Mouse (Mus musculus) CH12.LX (cell line): ENCODE data around the gene Sf3b3. TPM values are rescaled to one million over a fixed set of nuclear protein-coding genes. Genes with fewer than 3 reads are reported as not detected.

Experiments used
- DNase-seq: peaks from one replicate; pipeline ENCODE4 v3.0.0-alpha.2; 2013; ENCODE audit errors: extremely low read depth
- H3K27ac ChIP-seq: 2 replicates; pipeline ENCODE4 v1.5.1; 2012; ENCODE audit warnings: low read depth, mild to moderate bottlenecking, control low read depth, moderate library complexity; ENCODE audit not compliant: insufficient read depth
- H3K27me3 ChIP-seq: replicated peaks from 2 replicates; pipeline ENCODE3; 2012; ENCODE audit warnings: inconsistent platforms
- H3K36me3 ChIP-seq, 2 experiments: replicated peaks in 1 of 2; 2 replicates each; pipeline versions ENCODE3 to v1.6.1; 2012; ENCODE audit warnings: inconsistent platforms in 1 of 2, low read length in 1 of 2, mild to moderate bottlenecking in 1 of 2, mixed read lengths in 1 of 2, moderate library complexity in 1 of 2; ENCODE audit not compliant: control insufficient read depth in 1 of 2, insufficient read depth in 1 of 2
- H3K4me1 ChIP-seq, 2 experiments: 2 replicates each; pipeline ENCODE4 v1.6.1; 2012; ENCODE audit warnings: inconsistent platforms in 1 of 2, moderate library complexity in 1 of 2; ENCODE audit not compliant: insufficient read depth in 2 of 2, control insufficient read depth in 1 of 2
- H3K4me2 ChIP-seq: 2 replicates; pipeline ENCODE4 v1.6.1; 2012; ENCODE audit warnings: low read depth, mild to moderate bottlenecking, control low read depth; ENCODE audit not compliant: poor library complexity, insufficient read depth, severe bottlenecking
- H3K4me3 ChIP-seq, 3 experiments: fragments of 150-350 bp in 1 of 3; sonication (generic) in 1 of 3; replicated peaks in 1 of 3; 2 replicates each; pipeline versions ENCODE3 to v1.5.1; 2011 to 2012; ENCODE audit warnings: low read depth in 2 of 3, low read length in 2 of 3, mild to moderate bottlenecking in 2 of 3, moderate library complexity in 2 of 3, control low read depth in 1 of 3, improper control_type of control experiment in 1 of 3, inconsistent platforms in 1 of 3, mixed read lengths in 1 of 3; ENCODE audit not compliant: poor library complexity in 1 of 3
- H3K79me2 ChIP-seq: replicated peaks from 2 replicates; pipeline ENCODE4 v1.6.1; 2012; ENCODE audit warnings: mild to moderate bottlenecking, moderate library complexity; ENCODE audit not compliant: control insufficient read depth, poor library complexity, insufficient read depth, severe bottlenecking; ENCODE audit errors: extremely low read depth
- H3K9ac ChIP-seq: 2 replicates; pipeline ENCODE4 v1.6.1; 2012; ENCODE audit warnings: low read depth, mild to moderate bottlenecking, control low read depth, moderate library complexity; ENCODE audit not compliant: insufficient read depth
- H3K9me3 ChIP-seq: replicated peaks from 2 replicates; pipeline ENCODE3; 2012; ENCODE audit warnings: low read length, inconsistent platforms, mixed read lengths
- BHLHE40 ChIP-seq: IDR thresholded peaks from 2 replicates; pipeline ENCODE4 v1.6.1; 2011; ENCODE audit warnings: mild to moderate bottlenecking, low read depth, low read length, improper control_type of control experiment
- CHD1 ChIP-seq: IDR thresholded peaks from 2 replicates; pipeline ENCODE4 v1.6.1; 2012; ENCODE audit warnings: low read depth, low read length, improper control_type of control experiment, inconsistent platforms
- CHD2 ChIP-seq: IDR thresholded peaks from 2 replicates; pipeline ENCODE4 v1.6.1; 2011; ENCODE audit warnings: low read length, improper control_type of control experiment
- CTCF ChIP-seq, 2 experiments: IDR thresholded peaks in 1 of 2; conservative IDR thresholded peaks in 1 of 2; 2 replicates each; pipeline ENCODE4 v1.5.1; 2011 to 2012; ENCODE audit warnings: low read depth in 2 of 2, low read length in 2 of 2, improper control_type of control experiment in 1 of 2, inconsistent platforms in 1 of 2, mild to moderate bottlenecking in 1 of 2, moderate library complexity in 1 of 2
- E2F4 ChIP-seq: IDR thresholded peaks from 2 replicates; pipeline ENCODE4 v1.6.1; 2011; ENCODE audit warnings: low read depth, low read length, improper control_type of control experiment; ENCODE audit not compliant: insufficient replicate concordance
- ETS1 ChIP-seq: conservative IDR thresholded peaks from 2 replicates; pipeline ENCODE4 v1.6.1; 2012; ENCODE audit warnings: low read depth, mild to moderate bottlenecking, inconsistent platforms, low read length, improper control_type of control experiment, moderate library complexity
- GABPA ChIP-seq: IDR thresholded peaks from 2 replicates; pipeline ENCODE4 v1.6.1; 2012; ENCODE audit warnings: low read depth, low read length, improper control_type of control experiment, inconsistent platforms; ENCODE audit not compliant: insufficient replicate concordance
- HCFC1 ChIP-seq: IDR thresholded peaks from 2 replicates; pipeline ENCODE4 v1.6.1; 2012; ENCODE audit warnings: low read depth, mild to moderate bottlenecking, inconsistent platforms, low read length, improper control_type of control experiment
- JUN ChIP-seq: IDR thresholded peaks from 2 replicates; pipeline ENCODE4 v1.6.1; 2011; ENCODE audit warnings: low read depth, mild to moderate bottlenecking, low read length, improper control_type of control experiment, moderate library complexity; ENCODE audit not compliant: insufficient read depth
- KAT2A ChIP-seq: IDR thresholded peaks from 2 replicates; pipeline ENCODE4 v1.6.1; 2012; ENCODE audit warnings: low read length, improper control_type of control experiment, inconsistent platforms; ENCODE audit not compliant: insufficient replicate concordance
- MAX ChIP-seq: IDR thresholded peaks from 2 replicates; pipeline ENCODE4 v1.6.1; 2011; ENCODE audit warnings: low read length, improper control_type of control experiment
- MAZ ChIP-seq: IDR thresholded peaks from 2 replicates; pipeline ENCODE4 v1.6.1; 2012; ENCODE audit warnings: low read depth, mild to moderate bottlenecking, inconsistent platforms, low read length, improper control_type of control experiment, moderate library complexity
- MYC ChIP-seq: IDR thresholded peaks from 2 replicates; pipeline ENCODE4 v1.6.1; 2011; ENCODE audit warnings: low read depth, mild to moderate bottlenecking, improper control_type of control experiment, low read length
- NELFE ChIP-seq: IDR thresholded peaks from 2 replicates; pipeline ENCODE4 v1.6.1; 2011; ENCODE audit warnings: low read depth, low read length, improper control_type of control experiment
- NRF1 ChIP-seq: IDR thresholded peaks from 2 replicates; pipeline ENCODE4 v1.6.1; 2014; ENCODE audit warnings: low read depth, mild to moderate bottlenecking, inconsistent platforms, low read length, improper control_type of control experiment, moderate library complexity
- POLR2A ChIP-seq: IDR thresholded peaks from 2 replicates; pipeline ENCODE4 v1.6.1; 2011; ENCODE audit warnings: low read depth, mild to moderate bottlenecking, improper control_type of control experiment, low read length
- POLR2AphosphoS2 ChIP-seq: IDR thresholded peaks from 2 replicates; pipeline ENCODE4 v1.6.1; 2011; ENCODE audit warnings: low read depth, low read length, improper control_type of control experiment
- RAD21 ChIP-seq: IDR thresholded peaks from 2 replicates; pipeline ENCODE4 v1.6.1; 2011; ENCODE audit warnings: low read depth, mild to moderate bottlenecking, low read length, improper control_type of control experiment, moderate library complexity
- RCOR1 ChIP-seq: conservative IDR thresholded peaks from 2 replicates; pipeline ENCODE4 v1.6.1; 2012; ENCODE audit warnings: low read depth, mild to moderate bottlenecking, inconsistent platforms, low read length, improper control_type of control experiment
- SIN3A ChIP-seq: IDR thresholded peaks from 2 replicates; pipeline ENCODE4 v1.6.1; 2012; ENCODE audit warnings: low read length, improper control_type of control experiment, inconsistent platforms
- SMC3 ChIP-seq: IDR thresholded peaks from 2 replicates; pipeline ENCODE4 v1.6.1; 2011; ENCODE audit warnings: low read depth, low read length, improper control_type of control experiment
- USF1 ChIP-seq: IDR thresholded peaks from 2 replicates; pipeline ENCODE4 v1.6.1; 2014; ENCODE audit warnings: low read depth, mild to moderate bottlenecking, inconsistent platforms, low read length, improper control_type of control experiment
- USF2 ChIP-seq: conservative IDR thresholded peaks from 2 replicates; pipeline ENCODE4 v1.6.1; 2011; ENCODE audit warnings: low read depth, low read length, improper control_type of control experiment
- ZC3H11A ChIP-seq: IDR thresholded peaks from 2 replicates; pipeline ENCODE4 v1.6.1; 2012; ENCODE audit warnings: low read depth, mild to moderate bottlenecking, inconsistent platforms, low read length, improper control_type of control experiment
- ZKSCAN1 ChIP-seq: IDR thresholded peaks from 2 replicates; pipeline ENCODE4 v1.6.1; 2012; ENCODE audit warnings: low read depth, inconsistent platforms, low read length, improper control_type of control experiment, borderline replicate concordance
- ZMIZ1 ChIP-seq: IDR thresholded peaks from 2 replicates; pipeline ENCODE4 v1.6.1; 2012; ENCODE audit warnings: low read depth, mild to moderate bottlenecking, inconsistent platforms, low read length, improper control_type of control experiment
- ZNF384 ChIP-seq: IDR thresholded peaks from 2 replicates; pipeline ENCODE4 v1.6.1; 2012; ENCODE audit warnings: low read depth, low read length, improper control_type of control experiment, inconsistent platforms
- dilution Hi-C: fragments of 300-500 bp; cut with MboI; formaldehyde crosslinking; loops from 2 replicates; pipeline ENCODE4 v1.14.3; 2020; ENCODE audit warnings: low sequenced_read_pairs; ENCODE audit not compliant: extremely low pct_unique_long_range_greater_than_20kb, extremely low pct_ligation_motif_present
- in situ Hi-C: fragments of 300-500 bp; cut with MboI; formaldehyde crosslinking; loops from 3 replicates; pipeline ENCODE4 v1.14.3; 2019; ENCODE audit warnings: low sequenced_read_pairs, low pct_ligation_motif_present, low pct_unique_long_range_greater_than_20kb, mixed read lengths
- polyA plus RNA-seq: library from polyadenylated mRNA; unstranded; fragments of >175 nt; gene quantifications from 2 replicates; pipeline ENCODE4 v1.2.1, GENCODE M21; 2012; ENCODE audit warnings: low read depth; ENCODE audit not compliant: insufficient read length
- total RNA-seq, 2 experiments: library from RNA; depleted of rRNA; stranded (reverse); fragments of 300-350 nt in 1 of 2; fragments of >200 nt in 1 of 2; gene quantifications; 2 replicates each; pipeline ENCODE4 v1.2.3; 2012 to 2014

Gene Sf3b3
- total and polyA plus RNA-seq, 3 experiments, result 136 to 213 (median 137) TPM

DNA sequence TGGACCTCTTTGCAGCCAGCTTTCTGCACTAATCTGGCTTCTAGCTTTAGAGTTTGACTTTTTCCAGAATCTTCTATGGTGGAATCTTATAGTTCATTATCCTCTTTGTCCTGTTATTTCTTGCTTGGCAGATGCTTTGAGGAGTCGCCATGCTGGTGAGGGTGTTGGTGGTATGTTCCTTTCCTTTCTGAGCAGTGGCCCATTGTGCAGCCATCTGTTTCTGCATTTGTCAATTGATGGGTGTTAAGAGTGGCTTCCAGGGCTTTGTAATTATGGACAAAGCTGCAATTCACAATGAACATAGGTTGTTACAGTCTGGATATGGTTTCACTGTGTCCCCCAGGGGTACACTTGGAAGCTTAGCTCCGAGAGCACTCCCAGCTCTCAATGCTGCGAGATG is 81.9 kb downstream of the Sf3b3 start:
- dilution Hi-C loops (no loop called here), in situ Hi-C loops (loop anchor here (10.0 kb wide), 1 partner anchor 50 kb away; no protein-coding TSS in a partner anchor)
- Histone ChIP-seq H3K4me2 (no peak overlapping the region), H3K9me3 (no peaks in the 10 kb centered on the region), H3K4me3 (no peak overlapping the region), H3K79me2 (no peaks in the 10 kb centered on the region), H3K9ac (no peak overlapping the region), H3K36me3 (no peaks in the 10 kb centered on the region), H3K27ac (no peak overlapping the region), H3K27me3 (no peaks in the 10 kb centered on the region)
- no peak for DNase-seq
- no peak for TF ChIP-seq MAZ
- no peak for TF ChIP-seq ETS1
- TF ChIP-seq MYC, result no peak
- TF ChIP-seq POLR2AphosphoS2, result no peak
- no peak for TF ChIP-seq KAT2A
- no peak for TF ChIP-seq ZC3H11A
- TF ChIP-seq CHD1, result no peak
- TF ChIP-seq SIN3A, result no peak
- TF ChIP-seq GABPA, result no peak
- TF ChIP-seq ZKSCAN1, result no peak
- TF ChIP-seq JUN, result no peak
- no peak for TF ChIP-seq HCFC1
- TF ChIP-seq POLR2A, result no peak
- TF ChIP-seq MAX, result no peak
- no peak for TF ChIP-seq ZMIZ1
- TF ChIP-seq ZNF384, result no peak
- no peak for TF ChIP-seq NRF1
- no peak for TF ChIP-seq RCOR1
- TF ChIP-seq, all 38 proteins: peak for 0
- H3K4me1 ChIP-seq, result no peaks in the 10 kb centered on the region

- H3K36me3 ChIP-seq, result no peaks in the 10 kb centered on the region
- no peaks in the 10 kb centered on the region for H3K9me3 ChIP-seq
- H3K27ac ChIP-seq, result no peak overlapping the region
- no peaks in the 10 kb centered on the region for H3K27me3 ChIP-seq
- in situ Hi-C loops, result loop anchor here (10.0 kb wide), 1 partner anchor 53 kb away; no protein-coding TSS in a partner anchor
- no peak overlapping the region for H3K4me3 ChIP-seq
- no peaks in the 10 kb centered on the region for H3K79me2 ChIP-seq
- no peak overlapping the region for H3K4me2 ChIP-seq
- DNase-seq, result no peak
- H3K9ac ChIP-seq, result no peak overlapping the region
- no peaks in the 10 kb centered on the region for H3K4me1 ChIP-seq
- dilution Hi-C loops, result no loop called here
- TF ChIP-seq BHLHE40 (no peak), E2F4 (no peak), RAD21 (peak; percentile 62), ZMIZ1 (no peak), SIN3A (no peak), SMC3 (peak; percentile 47), MAX (no peak), ETS1 (no peak), NELFE (no peak), USF2 (no peak), HCFC1 (no peak), CHD2 (no peak), CTCF (conservative IDR thresholded peaks at IDR 0.05 in 1 of 2, IDR thresholded peaks at IDR 0.05 in 1 of 2; ENCODE audit: low read depth in 2 of 2, low read length in 2 of 2) (peak in 1 of 2 experiments; percentile 58; a peak in 2 of 4 replicates), ZNF384 (no peak), USF1 (no peak)
Observed at GRCm38 (mm10) chr8:110761988-110762387, 84.6 kb downstream of the Sf3b3 start.
